Mouse (Mus musculus) midbrain, embryonic 16.5 days (tissue): ENCODE data around the gene Syvn1. TPM values are rescaled to one million over a fixed set of nuclear protein-coding genes. Genes with fewer than 3 reads are reported as not detected.

Experiments used
- microRNA-seq: library from miRNA; unstranded; fragments of <30 nt; microRNA quantifications from one replicate; pipeline ENCODE4, GENCODE M21; 2017
- polyA plus RNA-seq: library from polyadenylated mRNA; unstranded; fragments of >200 nt; fragmentation: Nextera tagmentation; extraction: Ambion mirVana; gene quantifications from 2 replicates; pipeline ENCODE4 v1.2.1, GENCODE M21; 2015

Syvn1 gene
- polyA plus RNA-seq, 1 experiment from 2014 or later, result 34.5 TPM

Small RNAs within 50 kb of the gene (microRNA-seq; reads per million reads assigned to microRNA genes)
- 2.9 reads per million, percentile 13 among the genes with 10 or more reads in this experiment for gene Mir6988

Other genes with a start within 250 kb of the Syvn1 start
- gene Frmd8, start 171.3 kb upstream of the Syvn1 start, polyA plus RNA-seq, result 14.7 and 16.5 TPM in 2 replicates
- 2.0 and 2.2 TPM in 2 replicates for gene Slc25a45, start 168.8 kb upstream of the Syvn1 start, polyA plus RNA-seq
- gene Tigd3, start 152.4 kb upstream of the Syvn1 start, polyA plus RNA-seq, result 13.4 and 14.6 TPM in 2 replicates
- gene Dpf2, start 133.6 kb upstream of the Syvn1 start, polyA plus RNA-seq, result 105 and 121 TPM in 2 replicates
- gene Cdc42ep2, start 121.8 kb upstream of the Syvn1 start, polyA plus RNA-seq, result 16.0 and 20.4 TPM in 2 replicates
- 19.4 and 22.4 TPM in 2 replicates for gene Pola2, start 82.4 kb upstream of the Syvn1 start, polyA plus RNA-seq
- not detected in 2 replicates for gene Slc22a20, start 60.4 kb upstream of the Syvn1 start, polyA plus RNA-seq
- gene Capn1, start 30.7 kb upstream of the Syvn1 start, polyA plus RNA-seq, result 3.0 and 3.2 TPM in 2 replicates
- gene Mrpl49, start 11.2 kb downstream of the Syvn1 start, polyA plus RNA-seq, result 58.5 and 59.7 TPM in 2 replicates
- 459 and 498 TPM in 2 replicates for gene Fau, start 11.3 kb downstream of the Syvn1 start, polyA plus RNA-seq
- 28.2 and 30.2 TPM in 2 replicates for gene Znhit2, start 14.6 kb downstream of the Syvn1 start, polyA plus RNA-seq
- 55.1 and 59.0 TPM in 2 replicates for gene Tm7sf2, start 21.8 kb downstream of the Syvn1 start, polyA plus RNA-seq
- 86.1 and 93.9 TPM in 2 replicates for gene Vps51, start 30.7 kb downstream of the Syvn1 start, polyA plus RNA-seq
- gene Tmem262, start 33.5 kb downstream of the Syvn1 start, polyA plus RNA-seq, result not detected in 2 replicates
- 0.85 and 1.5 TPM in 2 replicates for gene Gm28374, start 35.7 kb downstream of the Syvn1 start, polyA plus RNA-seq
- gene Zfpl1, start 38.4 kb downstream of the Syvn1 start, polyA plus RNA-seq, result 80.6 and 87.3 TPM in 2 replicates
- gene Cdca5, start 38.4 kb downstream of the Syvn1 start, polyA plus RNA-seq, result 3.7 and 4.1 TPM in 2 replicates
- not detected in 2 replicates for gene AC131692.1, start 47.8 kb downstream of the Syvn1 start, polyA plus RNA-seq
- gene Naaladl1, start 59.2 kb downstream of the Syvn1 start, polyA plus RNA-seq, result 0.25 and 0.26 TPM in 2 replicates
- 44.2 and 45.2 TPM in 2 replicates for gene Sac3d1, start 72.1 kb downstream of the Syvn1 start, polyA plus RNA-seq
- gene Snx15, start 81.7 kb downstream of the Syvn1 start, polyA plus RNA-seq, result 58.7 and 65.4 TPM in 2 replicates
- gene Batf2, start 94.4 kb downstream of the Syvn1 start, polyA plus RNA-seq, result 0.15 TPM in 1 of 2 replicates, not detected in the other
- gene Arl2, start 95.0 kb downstream of the Syvn1 start, polyA plus RNA-seq, result 133 and 151 TPM in 2 replicates
- not detected in 2 replicates for gene Majin, start 137.8 kb downstream of the Syvn1 start, polyA plus RNA-seq
- gene Gpha2, start 179.8 kb downstream of the Syvn1 start, polyA plus RNA-seq, result not detected in 2 replicates
- 149 and 165 TPM in 2 replicates for gene Ppp2r5b, start 189.3 kb downstream of the Syvn1 start, polyA plus RNA-seq
- gene Atg2a, start 195.1 kb downstream of the Syvn1 start, polyA plus RNA-seq, result 12.9 and 15.5 TPM in 2 replicates
- gene Ehd1, start 230.1 kb downstream of the Syvn1 start, polyA plus RNA-seq, result 99.6 and 103 TPM in 2 replicates